Mouse (Mus musculus) gastrocnemius, adult 18-20 months (tissue): ENCODE results near the gene Pde4b. TPM values are rescaled to one million over a fixed set of nuclear protein-coding genes. Genes with fewer than 3 reads are reported as not detected.

ENCODE experiments used
- DNase-seq: peaks from one replicate; pipeline ENCODE4 v3.0.0; 2021; ENCODE audit warnings: low spot score
- total RNA-seq, 2 experiments: library from RNA; stranded (reverse); gene quantifications; 2 replicates each; pipeline ENCODE4 v1.2.3; 2021

Pde4b gene
- total RNA-seq, 2 experiments from 2014 or later: 74.5 to 102 TPM

DNA sequence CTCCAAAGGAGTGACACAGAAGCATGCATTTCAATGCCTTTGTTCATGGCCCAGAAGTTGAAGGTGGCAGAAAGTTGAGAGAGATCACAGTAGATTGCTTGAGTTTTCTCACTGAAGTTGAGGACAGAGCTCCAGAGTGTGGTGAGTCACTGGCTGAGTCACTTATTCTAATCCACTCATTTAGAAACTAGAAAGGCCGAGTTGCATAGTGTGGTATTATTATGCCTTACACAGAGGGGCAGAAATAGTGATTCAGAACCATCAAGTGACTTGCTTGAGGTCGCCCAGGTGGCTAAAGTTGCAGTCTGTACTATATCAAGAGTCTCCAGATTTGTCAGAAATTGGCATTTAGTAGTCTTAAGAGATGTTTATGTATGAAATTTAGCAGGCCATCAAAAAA is 306.3 kb downstream of the Pde4b start:
- no peak for DNase-seq

DNA sequence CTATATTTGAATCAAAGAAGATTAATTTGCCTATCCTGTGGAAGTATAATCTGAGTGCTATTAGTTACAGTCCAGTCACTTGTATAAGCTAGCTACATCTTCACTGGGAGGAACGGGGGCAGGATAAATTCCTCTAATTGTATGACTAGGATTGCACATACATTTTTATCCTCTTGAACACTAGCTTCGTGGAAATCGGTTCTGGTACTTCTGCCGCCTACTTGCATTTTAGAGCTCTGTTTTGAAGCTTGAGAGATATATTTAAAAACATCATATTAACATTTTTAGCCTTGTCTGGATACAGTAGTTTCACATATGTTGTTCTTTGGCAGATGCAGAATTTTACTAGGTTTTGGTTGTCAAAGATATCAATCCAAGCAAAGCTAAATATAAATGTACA is 310.0 kb downstream of the Pde4b start:
- DNase-seq: no peak

DNA sequence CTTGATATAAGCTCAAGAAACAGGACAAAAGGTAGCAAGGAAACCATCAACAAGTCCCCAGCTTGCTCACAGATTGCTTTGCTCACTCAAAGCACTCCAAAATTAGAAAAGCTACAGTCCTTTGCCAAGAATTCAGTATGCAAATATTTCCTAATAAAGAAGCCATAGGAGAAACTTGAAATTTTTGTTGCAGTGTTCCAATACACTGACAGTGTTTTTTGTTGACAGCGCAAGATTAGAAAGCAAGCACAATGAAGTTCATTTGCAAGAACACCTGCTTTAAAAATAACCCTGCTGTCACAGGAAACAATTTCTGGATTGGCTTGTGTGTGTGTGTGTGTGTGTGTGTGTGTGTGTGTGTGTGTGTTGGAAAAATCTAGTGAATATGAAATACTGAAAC is 311.2 kb downstream of the Pde4b start:
- DNase-seq: no peak

DNA sequence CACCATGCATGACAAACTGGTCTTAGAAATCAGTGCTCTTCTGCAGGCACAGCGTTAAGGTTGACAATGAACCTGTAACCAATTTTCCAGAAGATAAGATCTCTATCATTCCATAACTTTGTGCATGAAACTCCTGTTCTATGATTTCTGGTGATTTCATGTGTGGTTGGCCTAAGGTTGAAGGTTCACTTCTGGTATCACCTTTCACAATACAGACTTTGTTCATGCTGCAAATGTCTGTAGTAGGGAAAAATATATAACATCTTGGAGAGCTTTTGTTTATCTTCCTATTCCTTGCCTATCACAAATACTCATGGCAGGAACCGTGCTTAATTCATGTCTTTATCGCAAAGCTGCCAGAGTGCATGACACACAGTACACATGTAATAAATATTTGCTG is 319.5 kb downstream of the Pde4b start:
- no peak for DNase-seq

DNA sequence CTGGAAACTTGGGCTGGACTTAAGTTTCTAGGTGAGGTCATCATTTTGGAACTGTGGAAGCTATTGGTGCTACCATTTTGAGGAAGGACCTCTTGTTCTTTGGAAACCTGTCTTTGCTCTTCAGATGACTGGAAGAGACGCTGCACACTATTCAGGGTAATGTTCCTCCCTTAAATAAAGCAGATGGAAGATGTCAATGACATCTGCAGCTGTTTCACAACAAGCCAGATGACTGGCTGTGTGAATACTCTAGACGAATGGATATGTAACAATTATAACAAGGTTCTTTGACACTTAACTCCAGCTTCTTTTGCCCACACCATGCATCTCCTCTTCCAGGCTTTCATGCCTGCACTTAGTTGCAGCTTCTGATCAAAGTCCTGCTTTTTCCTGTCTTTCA is 320.8 kb downstream of the Pde4b start:
- DNase-seq: no peak

DNA sequence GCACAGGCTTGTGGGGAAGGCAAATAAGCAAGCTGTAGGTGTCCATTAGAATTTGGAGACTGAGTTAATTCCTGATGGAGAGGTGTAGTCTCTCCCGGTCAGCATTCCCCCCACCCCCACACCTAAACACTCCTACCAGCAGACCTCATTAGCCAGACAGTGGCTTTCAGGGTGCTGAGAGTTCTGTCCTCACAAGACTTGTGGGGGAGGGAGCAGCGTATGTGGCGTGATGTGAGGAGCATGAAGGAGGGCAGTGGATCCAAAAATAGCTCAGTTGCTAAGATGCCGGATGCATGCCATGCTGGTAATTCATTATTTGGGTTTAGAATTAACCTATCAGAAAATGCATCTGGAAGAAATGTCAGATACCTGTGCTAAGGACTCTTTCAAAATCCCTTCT is 321.6 kb downstream of the Pde4b start:
- DNase-seq: no peak

DNA sequence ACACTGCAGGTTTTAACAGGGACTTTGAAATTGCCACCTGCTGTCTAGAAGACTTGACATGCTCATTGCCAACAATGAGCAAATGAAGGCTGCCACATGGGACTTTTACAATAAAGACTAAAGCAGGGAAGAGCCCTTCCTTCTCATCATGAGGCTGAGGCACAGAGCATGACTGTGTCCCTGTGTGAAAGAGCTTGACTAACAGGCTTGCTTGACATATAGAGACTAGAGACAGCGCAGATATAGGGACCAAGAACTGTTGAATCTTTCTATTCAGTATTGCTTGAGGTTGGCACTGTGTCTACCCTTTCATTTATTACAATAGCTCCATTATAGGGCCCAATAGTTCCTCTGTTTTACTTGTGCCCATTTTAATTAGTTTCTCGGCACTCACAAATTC is 325.8 kb downstream of the Pde4b start:
- no peak for DNase-seq

DNA sequence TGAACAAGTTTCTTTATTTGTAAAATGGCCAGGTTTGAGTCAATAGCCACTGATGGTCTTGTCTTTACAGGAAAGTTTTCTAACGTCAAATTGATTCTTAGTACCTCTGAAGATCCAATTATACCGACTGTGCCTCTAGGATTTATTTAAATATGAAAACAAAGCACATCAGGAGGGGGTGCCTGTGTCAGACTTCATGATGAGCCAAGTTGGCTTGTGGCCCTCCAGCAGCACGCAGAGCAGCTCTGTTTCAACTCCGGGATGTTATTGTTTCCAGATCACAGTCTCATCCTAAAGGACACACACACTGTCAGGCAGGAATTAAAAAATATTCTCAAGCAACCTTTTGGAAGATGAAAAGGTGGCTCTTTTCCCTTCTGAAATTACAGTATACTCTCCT is 326.5 kb downstream of the Pde4b start:
- DNase-seq: no peak

DNA sequence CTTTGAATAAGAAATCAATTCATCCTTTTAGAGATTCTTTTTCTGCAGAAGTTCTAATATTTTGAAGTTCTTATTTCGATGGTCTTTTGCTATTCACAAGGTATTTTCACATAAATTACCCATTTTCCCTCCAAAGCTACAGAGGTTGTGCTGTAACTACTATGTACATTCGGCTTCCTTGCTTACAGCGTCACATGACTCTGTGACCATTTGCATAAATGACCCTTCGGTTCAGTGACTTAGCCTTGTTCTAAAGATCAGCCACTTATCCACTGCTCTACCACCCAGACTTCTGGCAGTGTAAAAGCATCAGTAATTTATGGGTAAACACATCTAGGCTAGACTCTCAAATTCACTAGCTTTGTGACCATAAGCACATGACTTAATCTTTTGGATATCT is 327.3 kb downstream of the Pde4b start:
- no peak for DNase-seq

DNA sequence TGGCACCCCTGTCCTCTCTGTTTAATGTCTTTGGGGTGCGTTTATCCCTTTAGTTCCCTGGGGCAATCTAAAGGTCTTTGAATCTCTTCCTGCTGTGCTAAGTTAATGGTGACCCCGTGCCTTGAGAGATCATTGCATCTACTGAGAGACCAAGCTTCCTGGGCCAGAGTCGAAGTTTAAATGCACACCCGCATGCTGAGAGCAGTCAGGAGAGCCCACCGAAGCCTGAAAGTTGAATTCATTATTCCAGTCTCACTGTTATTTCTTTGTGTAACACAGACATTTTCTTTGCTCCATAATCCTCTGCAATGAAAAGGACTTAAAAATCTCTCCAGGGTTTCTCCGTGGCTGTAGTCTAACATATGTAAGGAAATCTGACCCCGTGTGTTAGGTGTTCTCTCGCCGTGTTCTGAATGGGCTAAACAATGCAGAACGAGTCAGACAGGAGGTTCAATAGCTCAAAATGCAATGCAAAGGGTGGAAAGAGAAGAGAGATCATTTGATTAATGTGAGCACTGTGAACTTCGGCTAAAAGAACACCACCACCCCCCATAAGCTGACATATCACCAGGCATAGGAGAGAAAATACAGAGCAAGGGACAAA is 333.6 kb downstream of the Pde4b start:
- DNase-seq: no peak

DNA sequence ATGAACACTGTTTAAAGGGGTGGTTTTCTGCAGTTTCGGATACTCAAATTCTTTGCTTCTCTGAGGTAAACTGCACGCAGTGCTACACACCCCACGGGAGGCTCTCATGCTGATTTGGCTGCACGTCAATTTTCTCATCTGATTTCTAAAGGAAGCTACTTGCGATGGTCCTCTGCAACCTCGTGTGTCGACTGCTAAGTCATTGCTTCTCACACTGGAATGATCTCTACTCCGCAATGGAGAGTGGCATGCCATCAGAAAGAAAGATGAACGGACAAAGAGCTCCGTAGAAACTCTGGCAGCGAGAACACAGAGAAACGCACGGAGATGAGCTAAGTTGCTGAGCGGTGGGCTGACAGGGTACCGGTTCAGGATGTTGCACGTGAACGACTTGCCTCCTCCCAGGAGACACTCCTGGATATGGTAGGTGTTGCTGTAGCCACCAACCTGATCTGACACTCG is 334.1 kb downstream of the Pde4b start:
- no peak for DNase-seq

DNA sequence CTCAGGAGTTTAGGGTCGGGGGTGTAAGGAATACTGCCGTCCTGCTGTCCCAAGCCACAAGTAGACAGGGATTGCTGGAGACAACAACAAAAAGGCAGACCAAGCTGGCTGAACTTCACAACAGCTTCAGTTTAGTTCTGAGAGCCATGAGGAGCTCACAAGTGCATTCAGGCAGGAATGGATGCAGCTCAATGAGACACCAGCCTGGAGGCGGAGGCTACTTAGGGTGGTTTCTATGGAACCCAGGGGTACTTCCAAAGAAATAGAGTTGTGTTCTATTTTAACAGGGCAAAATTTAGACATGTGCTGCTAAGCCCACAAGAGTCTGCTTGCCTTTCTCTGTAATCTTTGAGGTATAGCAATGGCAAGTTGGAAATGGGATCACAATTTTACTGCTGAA is 336.8 kb downstream of the Pde4b start:
- no peak for DNase-seq

DNA sequence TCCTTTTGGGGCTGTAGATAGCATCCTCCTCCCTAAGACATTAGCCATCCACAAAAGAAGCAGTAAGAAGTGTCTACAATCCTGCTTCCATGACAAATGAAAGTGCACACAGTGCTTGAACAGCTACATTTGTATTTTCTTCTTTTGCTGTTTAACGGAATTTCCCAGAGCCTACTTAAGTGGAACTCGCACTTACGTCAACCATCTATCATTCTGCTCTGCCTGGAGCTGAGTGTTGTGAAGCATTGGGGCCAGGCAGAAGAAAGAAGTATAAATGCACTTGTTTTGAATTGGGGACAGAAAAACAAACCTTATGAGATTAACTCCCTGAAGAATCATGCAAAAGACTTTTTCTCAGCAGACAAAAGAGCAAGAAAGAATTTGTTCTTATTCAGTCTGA is 338.1 kb downstream of the Pde4b start:
- no peak for DNase-seq

DNA sequence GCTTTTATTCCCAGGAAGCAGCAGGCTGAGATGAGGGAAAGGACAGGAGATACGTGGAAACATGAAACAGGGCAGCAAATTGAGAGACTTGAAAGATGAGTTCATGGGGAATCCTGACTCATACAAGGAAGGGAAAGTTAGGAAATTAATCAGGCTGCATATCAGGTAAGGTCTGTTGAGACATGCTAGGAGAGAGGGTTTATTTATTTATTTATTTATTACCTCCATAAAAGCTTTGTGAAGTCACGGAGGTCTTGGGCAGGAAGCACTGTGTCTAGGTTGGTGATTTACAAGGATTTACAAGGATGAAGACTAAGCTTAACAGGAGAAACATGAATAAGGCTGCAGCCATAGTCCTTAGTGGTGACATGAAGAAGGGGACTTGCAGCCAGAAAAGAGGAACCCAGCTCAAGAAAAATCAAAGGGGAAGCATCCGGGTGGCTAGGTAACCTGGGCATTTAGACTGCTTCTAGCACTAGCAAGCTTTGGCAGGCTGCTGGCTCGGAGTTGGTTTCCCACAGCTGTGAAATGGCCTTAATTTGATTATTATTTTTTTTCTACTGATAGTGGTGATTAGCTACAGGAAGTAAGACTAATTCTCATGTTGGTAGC is 342.5 kb downstream of the Pde4b start:
- DNase-seq: no peak

DNA sequence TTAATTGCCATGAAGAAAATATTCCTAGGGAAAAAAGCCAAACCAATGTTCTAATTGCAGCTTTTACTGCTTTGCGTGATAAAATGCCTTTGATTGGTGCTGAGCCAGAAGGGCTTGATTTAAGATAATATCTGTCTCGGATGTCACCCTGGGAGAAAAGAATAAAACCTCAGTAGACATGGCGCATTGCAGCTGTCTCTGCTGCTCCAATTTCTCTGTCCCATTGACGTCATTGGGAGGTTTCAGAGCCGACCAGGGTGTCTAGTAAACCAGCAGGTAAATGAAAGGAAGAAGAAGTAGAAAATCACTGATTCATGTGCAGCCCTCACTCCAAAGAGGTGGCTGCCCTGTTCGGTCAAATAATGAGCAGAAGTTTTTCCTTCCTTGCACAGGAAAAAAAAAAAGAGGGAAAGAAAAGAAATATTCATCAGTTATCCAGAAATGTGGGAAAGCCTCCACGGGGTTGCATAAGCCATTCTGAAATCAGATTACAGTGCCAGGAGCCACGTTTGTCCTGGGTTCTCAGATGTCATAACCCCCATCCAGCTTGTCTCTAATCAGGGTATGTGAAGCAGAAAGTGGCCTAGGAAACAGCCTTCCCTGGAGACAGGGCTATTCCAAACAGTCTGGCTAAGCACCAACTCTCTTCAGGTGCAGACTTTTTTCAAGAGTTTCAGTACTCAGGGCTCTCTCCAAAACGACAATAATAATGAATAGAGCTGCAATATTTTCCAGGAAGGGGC is 344.9 kb downstream of the Pde4b start:
- peak; percentile 41 for DNase-seq

DNA sequence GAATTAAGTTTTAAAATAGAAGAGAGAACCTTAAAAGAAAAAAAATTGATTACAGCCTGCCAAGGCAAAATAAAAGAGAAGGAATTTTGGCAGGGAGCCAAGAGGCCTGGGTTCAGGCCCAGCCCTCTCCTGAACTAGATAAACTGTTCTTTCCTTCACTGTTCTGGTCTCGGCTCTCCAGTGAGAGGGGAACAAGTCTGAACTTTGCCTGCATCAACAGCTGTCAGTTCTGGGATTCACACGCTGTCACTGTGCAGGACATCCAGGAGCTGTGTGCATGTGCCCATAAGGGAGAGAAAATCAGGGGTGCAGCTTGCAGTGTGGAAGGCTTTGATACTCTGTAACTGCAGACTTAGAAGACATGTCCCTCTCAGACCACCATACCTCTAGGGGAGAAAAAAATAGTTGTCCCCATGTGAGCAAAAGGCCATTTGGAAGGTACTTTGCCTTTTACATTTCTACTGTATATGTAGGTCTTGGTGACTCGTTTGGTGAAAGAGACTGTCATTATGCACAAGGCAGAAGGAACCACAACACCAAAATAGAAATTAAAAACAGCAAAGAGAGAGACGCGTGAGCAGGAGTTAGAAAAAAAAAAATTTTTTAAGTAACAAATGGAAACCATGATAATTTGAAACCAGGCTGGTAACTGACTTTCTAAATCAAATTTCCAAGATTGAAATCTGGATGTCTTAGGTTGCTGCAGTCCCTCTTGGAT is 352.2 kb downstream of the Pde4b start:
- DNase-seq: no peak

DNA sequence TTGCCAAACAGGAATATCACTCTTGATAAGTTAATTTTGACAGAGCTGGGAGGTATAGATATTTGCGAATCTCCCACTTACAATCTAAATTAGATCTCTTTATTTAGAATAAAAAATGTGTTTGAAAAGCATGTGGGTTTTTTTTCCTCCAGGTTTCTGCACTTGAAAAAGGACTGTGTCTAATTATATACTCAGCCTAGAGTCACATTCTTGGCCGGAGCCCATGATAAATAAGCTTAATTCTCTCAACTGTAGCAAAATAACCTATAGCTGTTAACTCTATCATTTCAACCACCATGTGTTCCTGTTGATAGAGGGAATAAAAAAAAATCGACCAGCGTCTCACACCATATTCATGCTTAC is 352.8 kb downstream of the Pde4b start:
- DNase-seq: no peak

DNA sequence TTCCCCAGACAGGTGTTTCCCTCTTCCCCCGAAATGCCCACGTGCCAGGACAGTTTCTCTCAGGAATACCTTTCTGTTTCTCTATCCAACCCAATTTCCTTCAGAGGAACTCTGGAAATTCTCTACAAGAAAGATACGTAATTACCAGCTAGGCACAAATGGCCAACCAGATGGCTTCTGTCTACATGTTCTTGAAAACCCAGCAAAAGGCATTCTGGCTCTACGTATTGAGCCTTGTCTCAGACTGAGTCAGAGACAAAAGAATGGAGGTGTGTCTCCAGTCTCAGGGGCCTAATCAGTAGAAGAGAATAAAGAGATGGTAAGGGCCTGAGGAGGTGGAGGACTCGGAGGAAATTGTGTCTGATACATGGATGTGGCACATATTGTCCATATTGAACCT is 356.2 kb downstream of the Pde4b start:
- no peak for DNase-seq

DNA sequence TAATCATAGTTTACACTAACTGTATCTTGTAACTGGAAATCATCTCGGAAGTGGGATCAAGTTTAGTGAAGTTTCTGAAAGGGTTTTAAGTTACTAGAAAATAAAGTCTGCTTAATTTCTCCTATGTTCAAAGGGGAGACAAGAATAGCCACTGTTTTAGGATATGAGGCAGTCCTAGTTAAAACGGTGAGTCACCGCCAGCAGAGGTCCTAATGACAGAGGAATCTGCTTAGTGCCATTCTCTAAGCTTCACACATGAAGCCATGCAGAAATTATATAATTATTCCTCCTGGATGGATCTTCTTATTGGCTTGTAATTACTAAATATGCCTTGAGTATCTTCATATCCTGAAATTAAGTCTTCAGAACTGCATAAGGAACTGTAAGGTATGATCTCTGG is 357.2 kb downstream of the Pde4b start:
- no peak for DNase-seq

DNA sequence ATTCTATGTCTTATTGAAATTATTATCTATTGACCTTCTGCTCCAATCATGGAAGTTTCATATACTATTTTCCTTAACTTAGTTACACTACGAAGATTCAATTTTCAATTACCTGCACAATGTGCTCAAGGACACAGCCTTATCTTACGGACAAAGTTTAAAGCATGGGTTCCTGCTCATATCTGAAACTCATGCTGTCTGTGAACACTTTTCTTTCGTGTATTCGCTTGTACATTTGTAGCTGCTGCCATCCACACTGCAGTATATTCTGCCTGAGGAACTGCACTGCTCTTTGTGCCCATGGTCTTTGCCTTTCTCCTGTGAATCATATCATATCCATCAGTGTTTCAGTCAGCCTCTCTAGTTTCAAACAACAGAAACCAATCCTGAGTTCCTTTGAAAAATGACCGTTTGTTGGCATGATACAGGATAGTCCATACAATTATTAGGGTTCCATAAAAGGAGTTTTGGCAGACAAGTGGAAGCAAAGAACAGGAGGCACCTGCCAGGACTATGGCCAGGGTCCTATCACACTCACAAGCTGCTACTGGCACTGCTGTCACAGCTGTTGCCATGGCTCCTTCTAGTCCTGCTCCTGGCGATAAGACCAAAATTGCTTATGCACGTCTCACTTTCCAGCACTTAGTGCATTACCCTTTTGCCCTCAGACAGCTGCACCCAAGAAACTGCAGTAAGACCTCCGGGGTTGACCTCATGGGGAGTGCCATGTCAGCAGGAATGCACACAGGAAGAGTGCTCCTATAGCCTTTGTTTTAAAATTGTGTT is 359.0 kb downstream of the Pde4b start:
- DNase-seq: no peak

DNA sequence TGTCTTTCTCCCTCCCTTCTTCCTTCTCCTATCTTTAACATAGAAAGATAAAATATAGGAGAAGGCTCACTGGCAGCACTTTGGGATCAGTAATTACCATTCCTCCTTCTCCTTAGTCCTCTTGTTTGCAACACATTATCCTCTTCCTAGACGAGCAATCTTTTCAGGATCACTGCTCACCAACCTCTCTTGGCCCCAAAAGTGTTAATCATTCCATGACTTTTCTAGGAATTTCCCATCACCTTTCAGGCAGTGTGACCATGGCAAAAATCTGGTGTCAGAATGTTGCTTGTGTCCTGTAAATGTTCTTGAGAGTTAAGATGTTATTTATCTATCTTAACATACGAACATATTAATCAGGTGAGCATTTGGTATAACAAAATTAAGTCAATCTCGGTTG is 369.1 kb downstream of the Pde4b start:
- DNase-seq: no peak
